Mouse (Mus musculus) hematopoietic multipotent progenitor cell, adult 10-12 weeks (in vitro differentiated cells): ENCODE results near the gene Nacad. TPM values are rescaled to one million over a fixed set of nuclear protein-coding genes. Genes with fewer than 3 reads are reported as not detected.

ENCODE experiments used
- polyA plus RNA-seq: library from polyadenylated mRNA; stranded (reverse); fragments of >175 nt; gene quantifications from 2 replicates; pipeline ENCODE4 v1.2.3, GENCODE M21; 2012; ENCODE audit warnings: low replicate concordance

The Nacad gene
- 0.23 and 3.5 TPM in 2 replicates for polyA plus RNA-seq

DNA sequence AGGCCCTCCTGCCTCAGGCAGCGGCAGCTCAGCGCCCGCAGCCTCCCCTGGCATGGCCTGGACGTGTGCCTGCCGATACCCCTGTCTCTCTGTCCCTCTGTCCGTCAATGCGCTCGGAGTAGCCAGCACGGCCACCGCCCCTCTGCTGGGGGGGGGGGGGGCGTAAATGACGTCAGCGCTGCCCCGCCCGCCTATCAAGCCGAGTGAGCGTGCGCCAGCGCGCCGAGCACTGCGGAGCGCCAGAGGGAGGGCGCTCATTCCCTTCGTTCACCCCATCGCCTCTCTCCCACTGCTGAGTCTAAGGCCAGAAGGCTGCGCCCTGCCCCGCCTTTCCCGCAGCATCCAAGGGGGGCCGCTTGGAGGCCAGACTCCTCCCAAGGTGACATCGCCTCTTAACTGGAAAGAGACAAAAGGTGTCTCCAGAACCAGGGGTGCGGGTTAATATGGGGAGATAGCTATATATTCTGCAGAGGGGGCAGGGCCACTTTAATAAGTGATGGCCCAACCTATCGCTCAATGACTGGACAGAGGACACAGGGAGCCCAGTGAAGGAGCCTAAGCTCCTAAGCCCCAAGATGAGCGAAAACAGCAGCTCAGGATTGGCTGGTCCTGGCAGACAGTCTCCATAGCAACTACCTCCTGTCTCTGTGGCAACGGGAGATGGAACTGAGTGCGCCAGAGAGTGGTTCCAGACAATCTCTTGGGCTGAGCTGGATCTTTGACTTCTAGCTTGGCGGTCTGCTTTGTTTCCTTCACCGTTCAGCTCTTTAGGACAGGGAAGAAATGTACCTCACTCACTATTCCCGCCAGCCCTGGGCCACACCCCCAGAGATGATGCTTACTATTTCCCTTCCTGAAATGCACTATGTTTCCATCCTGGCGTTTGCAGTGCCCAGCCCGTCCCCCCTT is at the start of gene Nacad:
Nacad (minus strand) TSS at position 563 of the 909 bp plus-strand sequence.

GRCm38 (mm10) chr11:6638537-6638936 is 32.7 kb upstream of the Nacad start, which contains the start of gene Wap:
TSS of gene Wap (minus strand) at chr11:6638637.

GRCm38 (mm10) chr11:6625478-6626387 is 19.9 kb upstream of the Nacad start, which contains the start of gene Tbrg4:
TSS of gene Tbrg4 (minus strand) at chr11:6626067.

Other genes starting within 250 kb of the Nacad start
- 477 and 884 TPM in 2 replicates for gene Zmiz2, start 217.0 kb downstream of the Nacad start, polyA plus RNA-seq
- 75.6 and 176 TPM in 2 replicates for gene Ppia, start 190.6 kb downstream of the Nacad start, polyA plus RNA-seq
- gene H2afv, start 161.6 kb downstream of the Nacad start, polyA plus RNA-seq, result 28.5 and 39.0 TPM in 2 replicates
- 16.1 and 24.7 TPM in 2 replicates for gene Purb, start 130.1 kb downstream of the Nacad start, polyA plus RNA-seq
- 162 and 215 TPM in 2 replicates for gene Myo1g, start 85.1 kb downstream of the Nacad start, polyA plus RNA-seq
- gene Ccm2, start 59.2 kb downstream of the Nacad start, polyA plus RNA-seq, result 102 and 122 TPM in 2 replicates
- gene Tbrg4, start 20.0 kb upstream of the Nacad start, polyA plus RNA-seq, result 98.6 and 102 TPM in 2 replicates
- not detected in 2 replicates for gene Wap, start 32.6 kb upstream of the Nacad start, polyA plus RNA-seq
- gene Ramp3, start 52.5 kb upstream of the Nacad start, polyA plus RNA-seq, result 0.84 and 0.95 TPM in 2 replicates
- not detected in 2 replicates for gene Gm11983, start 231.6 kb upstream of the Nacad start, polyA plus RNA-seq